Mouse (Mus musculus) megakaryocyte, embryonic 14.5 days (primary cell): ENCODE data around the gene Iqcm.
"Not testable (repeated sequence)": the region's sequence is repeated elsewhere in the genome, so short reads cannot be mapped to it uniquely, and the experiment has no call there.

Experiments
- FLI1 ChIP-seq: IDR thresholded peaks from 2 replicates; pipeline ENCODE4 v1.6.1; 2012; ENCODE audit warnings: low read length, inconsistent platforms, mixed read lengths
- GATA1 ChIP-seq: IDR thresholded peaks from 3 replicates; pipeline ENCODE4 v1.6.1; 2012; ENCODE audit warnings: mixed read lengths, low read length, inconsistent platforms, borderline replicate concordance

DNA sequence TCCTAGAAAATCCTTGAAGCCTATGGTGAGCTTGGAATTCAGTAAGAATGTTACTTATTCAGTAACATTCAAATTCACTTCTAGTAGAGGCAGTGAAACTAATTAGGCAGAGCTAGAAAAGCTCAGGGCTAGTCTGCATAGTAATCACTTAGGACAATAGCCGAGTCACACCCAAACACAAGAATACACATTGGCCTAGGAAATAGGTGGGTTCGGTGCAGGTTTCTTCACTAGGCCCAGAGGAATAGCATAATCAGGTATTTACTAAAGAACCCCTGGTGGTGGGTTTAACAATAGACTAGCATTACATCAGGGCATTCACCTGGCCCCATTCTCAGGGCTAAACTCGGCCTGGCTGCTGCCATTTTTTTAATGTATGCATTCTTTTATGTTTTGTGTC is 32.8 kb upstream of the Iqcm start:
- not testable (repeated sequence) for TF ChIP-seq GATA1, FLI1
